Mouse (Mus musculus) liver, embryonic 13.5 days (tissue): Measurements from ENCODE around the gene Tshb. TPM values are rescaled to one million over a fixed set of nuclear protein-coding genes. Genes with fewer than 3 reads are reported as not detected.

Experiments used
- polyA plus RNA-seq: library from polyadenylated mRNA; unstranded; fragments of >200 nt; fragmentation: Nextera tagmentation; extraction: Ambion mirVana; gene quantifications from 2 replicates; pipeline ENCODE4 v1.2.1, GENCODE M21; 2015

Tshb gene
- polyA plus RNA-seq, 1 experiment from 2014 or later, result 0.15 TPM

Other genes with a start within 250 kb of the Tshb start
- gene Tspan2, start 48.2 kb downstream of the Tshb start, polyA plus RNA-seq, result 1.9 and 2.1 TPM in 2 replicates
- gene Sycp1, start 153.4 kb upstream of the Tshb start, polyA plus RNA-seq, result 0.03 and 0.06 TPM in 2 replicates
- 4.0 and 4.6 TPM in 2 replicates for gene Nr1h5, start 181.4 kb upstream of the Tshb start, polyA plus RNA-seq
- gene Sike1, start 213.0 kb upstream of the Tshb start, polyA plus RNA-seq, result 17.4 and 18.9 TPM in 2 replicates
- gene Csde1, start 237.7 kb upstream of the Tshb start, polyA plus RNA-seq, result 136 and 170 TPM in 2 replicates